Mouse (Mus musculus) kidney, postnatal 36 days (tissue): ENCODE measurements around the gene Osbpl2.

Source experiments
- DNase-seq, 2 experiments: peaks; one replicate each; pipeline ENCODE4 v3.0.0; 2021 to 2022; ENCODE audit warnings: mixed read lengths in 2 of 2

Osbpl2 gene

DNA sequence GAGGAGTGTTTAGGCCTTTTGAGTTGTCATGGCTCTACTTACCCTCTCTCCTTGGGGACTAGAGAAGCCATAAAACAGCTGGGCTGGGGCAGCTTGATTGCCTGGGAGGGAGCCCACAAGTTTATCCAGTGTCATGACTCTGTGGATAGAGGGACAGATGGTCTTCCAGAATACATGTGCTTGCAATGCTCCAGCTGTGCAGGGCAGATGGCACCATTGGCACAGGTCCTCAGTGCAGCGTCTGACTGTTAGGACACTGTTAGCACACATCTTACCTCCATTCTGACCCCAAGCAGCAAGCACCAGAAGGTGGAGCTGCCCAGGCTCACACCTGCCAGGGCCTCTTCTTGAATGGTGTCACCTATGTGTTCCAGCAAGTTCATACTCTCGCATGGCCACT, 46.7 kb downstream of the Osbpl2 start:
- no peak for DNase-seq

DNA sequence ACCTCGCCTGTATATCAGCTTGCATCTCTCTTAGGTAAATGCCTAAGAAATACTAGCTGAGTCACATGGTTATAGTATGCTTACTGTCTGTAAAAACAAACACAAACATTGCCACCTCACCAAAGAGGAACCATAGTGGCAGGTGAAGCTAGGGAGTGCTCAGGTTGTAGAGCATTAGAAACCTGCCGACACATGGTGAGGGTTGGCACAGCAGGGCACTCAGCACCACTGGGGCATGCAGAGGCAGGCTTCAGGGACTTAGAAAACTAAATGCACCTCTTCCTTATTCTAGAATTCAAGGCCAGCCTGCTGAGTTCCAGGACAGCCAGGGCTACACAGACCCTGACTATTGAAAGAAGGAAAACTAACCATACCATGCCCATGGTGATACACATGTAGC, 47.8 kb downstream of the Osbpl2 start:
- no peak for DNase-seq

DNA sequence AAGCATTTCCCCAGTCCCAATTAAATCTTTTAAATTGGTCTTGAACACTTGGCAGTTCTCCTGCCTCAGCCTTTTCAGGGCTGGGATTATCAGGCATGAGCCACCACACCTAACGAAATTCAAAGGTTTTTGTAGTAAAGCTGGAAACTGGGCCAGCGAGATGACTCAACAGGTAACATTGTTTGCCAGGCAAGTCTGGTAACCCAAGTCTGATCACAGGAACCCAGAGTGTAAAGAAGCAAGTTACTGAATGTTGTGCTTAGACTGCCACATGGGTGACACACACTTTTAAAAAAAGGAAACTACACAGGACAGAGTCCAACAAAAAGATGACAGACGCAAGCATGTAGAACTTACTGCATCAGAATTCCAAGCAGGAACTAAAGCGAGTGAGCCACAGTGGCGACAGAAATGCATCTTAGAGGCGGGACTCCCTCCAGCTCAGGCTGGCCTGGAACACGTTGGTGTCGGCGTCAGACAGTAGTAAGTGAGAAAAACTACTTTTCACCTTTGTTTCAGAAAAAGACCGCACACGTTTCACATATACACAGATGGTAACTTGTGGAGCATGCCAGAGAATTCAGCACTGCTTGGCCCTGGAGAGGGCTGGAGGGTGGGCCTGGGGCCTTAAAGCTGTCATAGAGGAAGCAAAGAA, 51.2 kb downstream of the Osbpl2 start:
- no peak for DNase-seq

DNA sequence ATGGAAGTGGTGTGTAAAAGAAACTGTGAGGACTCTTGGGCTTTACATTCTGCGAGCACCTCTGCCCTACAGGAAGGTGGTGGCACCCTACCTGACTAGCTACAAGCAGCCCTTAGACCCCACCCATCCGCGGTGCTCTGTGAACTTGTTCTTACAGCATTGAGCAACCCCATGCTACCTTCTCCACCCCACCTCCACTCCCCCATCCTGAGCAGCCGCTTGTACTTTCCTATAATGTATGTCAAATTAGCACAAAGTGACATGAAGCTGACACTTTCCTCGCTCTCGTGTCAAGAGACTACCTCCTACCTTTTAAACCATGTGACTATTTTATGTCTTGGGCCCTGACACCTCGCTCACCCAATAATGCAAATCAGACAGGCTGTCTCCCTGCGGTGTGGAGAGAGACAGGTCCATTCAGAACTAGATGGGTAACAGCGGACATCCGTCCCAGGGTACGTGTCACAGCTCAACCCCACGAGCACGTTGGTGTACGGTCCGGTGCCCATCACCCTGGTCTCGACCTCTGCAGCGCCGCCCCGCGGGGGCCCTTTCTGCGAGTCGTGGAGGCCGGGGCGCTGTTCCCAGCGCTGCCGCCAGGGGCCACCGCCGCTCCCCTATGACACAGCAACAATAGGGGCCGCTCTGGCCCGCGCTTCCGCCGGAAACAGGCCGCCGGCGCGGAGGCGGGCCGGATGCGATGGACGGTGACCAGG, 51.9 kb downstream of the Osbpl2 start, which contains the start of gene Adrm1:
Adrm1 (plus strand) TSS at position 680 of the 716 bp plus-strand sequence.
- peak; percentile 97 to 98 for DNase-seq

DNA sequence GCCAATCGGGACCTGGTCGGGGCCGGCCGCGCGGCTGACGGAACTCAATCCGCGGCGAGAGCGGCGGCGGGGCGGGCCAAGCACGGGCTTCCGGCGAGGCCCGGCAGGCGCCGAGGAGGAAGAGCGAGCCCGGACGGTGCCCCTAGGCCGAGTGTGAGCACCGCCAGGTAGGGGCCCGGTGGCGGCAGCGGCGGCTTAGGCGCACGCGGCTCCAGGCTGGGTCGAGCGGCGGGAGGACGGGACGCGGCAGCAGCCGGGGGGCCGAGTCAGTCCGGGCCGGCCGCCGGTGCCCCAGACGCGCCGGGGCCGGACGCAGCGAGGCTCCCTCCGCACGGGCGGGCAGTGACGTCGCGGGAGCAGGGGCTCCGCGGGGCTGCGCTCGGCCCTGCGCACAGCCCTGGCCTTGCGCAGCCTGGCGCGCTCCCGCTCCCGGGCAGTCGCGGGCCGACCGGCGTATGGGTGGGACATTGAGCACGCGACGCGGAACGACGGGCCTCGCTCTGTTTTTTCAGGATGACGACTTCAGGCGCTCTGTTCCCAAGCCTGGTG, 52.5 kb downstream of the Osbpl2 start:
- no peak for DNase-seq

DNA sequence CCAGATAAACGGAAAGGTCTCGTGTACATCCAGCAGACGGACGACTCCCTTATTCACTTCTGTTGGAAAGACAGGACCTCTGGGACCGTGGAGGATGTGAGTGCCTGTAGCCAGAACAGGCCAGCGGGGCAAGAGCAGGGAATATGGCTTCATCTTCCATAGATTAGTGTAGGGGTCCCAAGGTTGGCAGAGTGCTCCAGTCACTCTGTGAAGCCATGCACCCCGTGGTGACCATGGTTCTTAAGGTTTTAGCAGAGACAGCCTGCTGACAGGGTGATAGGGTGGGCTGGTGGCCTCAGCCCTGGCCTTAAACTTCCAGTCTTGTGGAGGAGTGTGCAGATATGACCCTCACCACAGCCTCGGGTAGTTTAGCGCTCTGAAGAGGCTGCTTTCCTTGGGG, 53.0 kb downstream of the Osbpl2 start:
- DNase-seq: peak in 1 of 2 experiments; percentile 9

DNA sequence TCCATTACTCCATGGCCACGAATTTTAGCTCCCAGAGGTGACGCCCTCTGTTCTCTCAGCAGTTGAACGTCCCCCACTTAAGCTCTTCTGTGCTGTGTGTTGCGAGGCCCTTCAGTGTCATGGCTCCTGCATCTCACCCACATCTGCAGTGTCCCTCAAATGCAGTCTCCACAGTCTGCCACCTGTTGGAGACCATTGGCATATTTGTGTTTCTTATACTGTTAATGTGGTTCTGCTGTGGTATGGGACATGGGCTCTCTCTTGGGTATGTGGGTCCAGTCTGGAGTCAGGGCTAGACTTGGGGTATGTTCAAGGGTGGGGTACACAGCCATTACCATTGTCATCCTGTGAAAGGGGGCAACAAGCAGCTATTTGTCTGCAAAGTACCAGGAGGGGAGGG, 54.1 kb downstream of the Osbpl2 start:
- peak in 1 of 2 experiments; percentile 46 for DNase-seq

DNA sequence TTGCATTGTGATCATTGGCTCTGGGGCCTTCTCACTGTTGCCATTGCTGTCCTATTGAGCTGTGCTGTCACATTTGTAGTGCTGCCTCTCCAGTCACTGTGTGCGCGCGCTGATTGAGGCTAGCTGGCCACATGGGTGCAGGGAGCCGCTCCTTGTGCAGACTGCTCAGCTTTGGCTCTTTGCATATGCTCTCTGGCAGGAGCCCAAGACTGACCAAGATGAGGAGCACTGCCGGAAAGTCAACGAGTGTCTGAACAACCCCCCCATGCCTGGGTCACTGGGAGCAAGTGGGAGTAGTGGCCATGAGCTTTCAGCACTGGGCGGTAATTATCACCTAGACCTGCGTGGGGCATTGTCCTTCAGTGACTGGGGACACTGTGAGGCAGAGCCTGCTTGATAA, 54.6 kb downstream of the Osbpl2 start:
- DNase-seq: peak in 1 of 2 experiments; percentile 34

DNA sequence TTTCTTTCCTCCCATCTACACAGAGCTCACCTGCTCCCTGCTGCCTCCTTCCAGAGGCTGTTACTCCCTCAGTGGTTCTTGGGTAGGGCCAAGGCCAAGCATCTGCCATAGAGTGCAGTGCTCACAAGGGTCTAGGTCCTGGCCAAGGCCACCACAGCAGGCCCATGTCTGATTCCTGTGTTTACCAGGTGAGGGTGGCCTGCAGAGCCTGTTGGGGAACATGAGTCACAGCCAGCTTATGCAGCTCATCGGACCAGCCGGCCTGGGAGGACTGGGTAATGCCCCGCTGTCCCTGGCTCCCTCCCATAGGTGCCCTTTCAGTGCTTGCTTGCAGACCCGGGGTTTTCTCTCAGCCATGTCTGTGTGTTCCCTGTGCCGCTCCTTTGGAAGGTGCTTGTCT, 55.0 kb downstream of the Osbpl2 start:
- DNase-seq: no peak

DNA sequence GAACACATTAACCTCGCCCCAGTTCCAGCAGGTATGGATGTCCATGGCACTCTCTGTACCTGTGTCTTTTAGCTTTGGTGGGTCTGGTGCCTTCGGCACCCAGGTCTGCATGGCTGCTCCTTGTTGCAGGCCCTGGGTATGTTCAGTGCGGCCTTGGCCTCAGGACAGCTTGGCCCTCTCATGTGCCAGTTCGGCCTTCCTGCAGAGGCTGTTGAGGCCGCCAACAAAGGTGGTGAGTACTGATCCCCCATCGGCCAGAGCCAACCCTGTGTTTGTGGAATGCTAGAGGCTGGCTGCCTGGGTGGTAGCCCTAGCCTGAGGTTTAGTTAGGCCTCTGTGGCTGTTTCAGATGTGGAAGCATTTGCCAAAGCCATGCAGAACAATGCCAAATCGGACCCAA, 56.6 kb downstream of the Osbpl2 start:
- no peak for DNase-seq

DNA sequence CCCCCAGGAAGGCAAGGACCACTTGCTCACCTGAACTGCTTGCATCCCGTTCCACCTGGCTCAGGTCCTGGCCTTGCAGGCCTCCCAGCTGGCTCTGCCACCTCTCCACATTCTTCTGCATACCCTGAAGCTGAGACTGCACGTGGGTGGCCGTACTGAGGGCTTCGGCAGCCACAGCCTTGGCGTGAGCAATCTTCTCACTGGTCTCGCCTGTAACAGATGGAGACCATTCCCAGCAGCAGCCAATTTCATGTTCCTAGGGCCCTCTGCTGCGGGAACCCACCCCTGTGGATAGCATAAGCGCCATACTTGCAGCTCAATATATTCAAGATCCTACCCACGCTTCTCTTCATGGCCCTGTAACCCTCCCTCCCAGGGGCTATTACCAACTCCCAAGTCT, 62.4 kb downstream of the Osbpl2 start:
- DNase-seq: no peak

DNA sequence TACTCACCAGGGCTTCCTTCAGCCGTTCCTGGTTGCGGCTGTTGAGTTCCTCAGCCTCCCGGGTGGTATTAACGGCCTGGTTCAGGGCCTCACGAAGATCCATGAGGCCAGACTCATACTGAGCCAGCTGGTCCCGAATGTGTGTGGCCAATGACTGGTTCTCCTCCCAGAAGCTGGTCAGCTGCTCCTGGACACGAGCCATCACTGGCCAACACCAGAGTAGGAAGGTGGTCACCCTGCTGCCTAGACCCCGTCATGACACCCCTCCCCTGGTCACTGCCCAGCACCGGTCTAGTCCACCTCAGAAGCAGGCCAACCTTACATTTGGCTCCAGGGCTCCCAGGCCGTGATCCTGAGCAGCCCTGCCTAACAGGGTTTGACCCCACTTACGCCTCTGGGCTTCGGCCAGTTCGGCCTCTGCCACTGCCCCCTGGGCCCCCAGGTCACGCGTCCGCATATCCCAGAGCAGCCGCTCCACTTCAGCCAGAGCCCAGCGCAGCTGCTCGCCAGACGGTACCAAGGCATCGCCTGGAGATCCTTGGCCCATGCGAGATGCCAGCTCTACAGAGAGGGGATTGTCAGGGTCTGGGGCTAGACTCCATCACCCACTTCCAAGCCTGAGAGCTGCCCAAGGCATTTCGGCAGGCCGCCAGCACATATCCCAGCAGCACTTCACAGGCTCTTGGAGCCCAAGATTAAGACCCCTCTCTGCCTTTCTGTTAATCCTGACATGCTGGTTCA, 65.1 kb downstream of the Osbpl2 start:
- no peak for DNase-seq

DNA sequence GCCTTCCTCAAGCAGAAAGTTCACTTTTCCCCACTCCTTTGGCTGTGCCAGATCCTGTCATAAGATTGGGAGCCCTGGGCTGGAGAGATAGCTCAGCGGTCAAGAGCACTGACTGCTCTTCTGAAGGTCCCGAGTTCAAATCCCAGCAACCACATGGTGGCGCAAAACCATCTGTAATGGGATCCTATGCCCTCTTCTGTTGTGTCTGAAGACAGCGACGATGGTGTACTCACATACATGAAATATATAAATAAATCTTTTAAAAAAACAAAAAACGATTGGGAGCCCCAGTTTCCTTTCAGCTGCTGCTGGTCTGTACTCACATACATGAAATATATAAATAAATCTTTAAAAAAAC, 65.6 kb downstream of the Osbpl2 start:
- DNase-seq: peak in 1 of 2 experiments; percentile 44

DNA sequence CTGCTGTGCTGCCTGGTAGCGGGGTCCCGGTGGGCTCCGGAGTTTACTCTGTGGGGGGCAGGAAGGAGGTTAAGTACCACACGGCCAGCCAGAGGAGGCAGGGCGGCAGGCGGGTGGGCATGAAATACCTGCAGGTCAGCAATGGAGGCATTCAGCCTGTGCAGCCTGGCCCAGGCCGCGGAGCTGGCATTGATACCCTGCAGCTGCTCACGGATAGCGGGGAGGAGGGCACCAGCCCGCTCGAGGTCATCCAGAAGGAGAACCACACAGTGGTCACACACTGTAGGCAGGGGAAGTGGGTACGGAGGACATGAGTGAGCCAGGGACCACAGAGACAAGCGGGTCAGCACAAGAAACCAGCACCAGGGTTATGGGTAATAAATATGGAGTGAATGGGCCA, 66.6 kb downstream of the Osbpl2 start:
- DNase-seq: no peak

DNA sequence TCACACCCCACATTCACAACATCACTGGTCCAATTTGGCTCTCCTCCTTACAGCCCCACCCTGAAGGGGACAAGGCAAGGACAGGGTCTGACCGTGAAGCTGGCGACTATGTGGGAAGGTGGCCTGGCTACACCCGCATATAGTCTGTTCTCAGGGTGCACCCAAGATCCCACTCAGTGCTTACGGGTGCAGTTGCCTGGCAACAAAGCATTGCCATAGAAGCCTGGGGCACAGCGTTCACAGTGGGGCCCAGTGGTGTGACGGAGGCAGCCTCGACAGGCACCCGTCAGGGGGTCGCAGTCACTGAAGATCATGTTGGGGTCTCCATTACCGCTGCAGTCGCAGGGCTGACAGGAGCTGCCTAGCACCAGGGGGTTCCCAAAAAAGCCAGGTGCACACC, 68.3 kb downstream of the Osbpl2 start:
- no peak for DNase-seq

DNA sequence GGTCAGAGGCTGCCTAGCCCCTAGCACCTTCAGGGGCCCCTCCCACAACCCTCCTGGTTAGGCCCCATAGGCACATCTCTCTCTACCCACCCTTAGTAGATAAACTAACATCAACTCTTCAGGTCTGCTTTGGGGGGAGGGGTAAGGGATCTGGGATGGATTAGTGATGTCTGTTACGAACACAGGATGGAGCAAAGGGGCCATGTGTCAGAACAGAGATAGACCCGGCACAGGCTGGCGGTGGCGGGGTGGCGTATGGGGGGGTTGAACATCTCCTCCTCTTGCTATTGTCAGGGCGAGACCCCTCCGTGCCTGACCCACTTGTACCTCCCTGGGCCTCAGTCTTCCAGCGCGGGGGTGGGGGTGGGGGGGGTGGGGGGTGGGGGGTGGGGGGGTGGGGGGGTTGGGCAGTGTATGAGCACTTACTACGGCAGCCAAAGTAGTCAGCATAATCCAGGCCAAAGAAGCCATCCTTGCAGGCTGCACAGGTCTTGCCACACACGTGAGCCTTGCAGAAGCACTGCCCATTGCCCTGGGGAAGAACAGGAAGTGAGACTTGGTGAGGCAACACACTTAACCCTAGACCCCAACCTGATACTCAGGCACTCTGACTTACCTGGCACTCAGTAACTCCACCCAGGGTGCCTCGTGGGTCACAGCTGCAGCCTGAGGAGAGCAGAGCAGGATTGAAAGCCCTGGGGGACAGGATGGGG, 77.7 kb downstream of the Osbpl2 start:
- DNase-seq: no peak

DNA sequence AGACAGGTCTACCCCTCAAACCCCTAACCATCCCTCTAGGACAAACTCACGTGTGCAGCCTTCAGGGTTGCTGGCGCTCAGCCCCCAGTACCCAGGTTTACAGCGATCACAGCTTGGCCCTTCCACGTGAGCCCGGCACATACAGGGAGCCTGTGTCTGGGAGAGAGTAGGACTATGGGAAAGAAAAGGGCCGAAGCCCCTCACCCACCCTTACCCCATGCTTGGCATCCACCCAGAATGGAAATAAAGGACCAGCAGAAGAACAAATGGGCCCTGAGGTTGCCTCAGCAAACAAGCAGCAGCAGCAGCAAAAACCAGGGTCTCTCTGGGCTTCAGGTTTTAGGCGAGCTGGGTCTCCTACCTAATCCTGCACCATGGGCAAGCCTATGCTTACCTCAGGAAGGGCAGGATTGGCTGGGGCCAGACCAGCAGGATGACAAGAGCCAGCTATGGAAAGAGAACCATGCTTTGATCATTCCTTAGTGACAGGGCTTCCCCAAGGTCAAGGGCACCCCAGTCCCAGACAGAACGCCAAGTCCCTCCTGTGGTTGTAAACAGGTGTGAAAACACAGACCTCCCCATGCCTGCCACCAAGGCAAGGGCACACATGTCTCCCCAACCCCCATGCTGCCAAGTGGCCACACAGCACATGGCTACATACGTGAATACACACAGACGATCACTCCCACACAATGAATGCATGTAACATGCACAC, 78.4 kb downstream of the Osbpl2 start:
- no peak for DNase-seq

DNA sequence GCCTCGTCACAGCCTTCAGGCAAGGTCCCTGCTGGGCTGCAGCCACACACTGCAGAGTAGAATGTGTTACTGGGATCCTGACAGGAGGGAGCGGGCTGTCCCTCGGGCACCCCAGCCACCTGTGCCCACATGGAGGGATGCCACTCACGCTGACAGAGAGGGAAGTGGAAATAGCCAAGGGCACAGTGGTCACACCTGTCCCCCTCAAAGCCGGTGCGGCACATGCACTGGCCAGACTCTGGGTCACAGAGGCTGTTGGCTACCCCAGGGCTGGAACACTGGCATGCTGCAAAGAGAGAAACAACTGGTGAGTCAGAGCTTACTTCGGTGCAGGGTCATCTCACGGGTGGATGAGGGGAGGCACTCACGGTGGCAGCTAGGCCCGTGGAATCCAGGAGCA, 79.7 kb downstream of the Osbpl2 start:
- no peak for DNase-seq

DNA sequence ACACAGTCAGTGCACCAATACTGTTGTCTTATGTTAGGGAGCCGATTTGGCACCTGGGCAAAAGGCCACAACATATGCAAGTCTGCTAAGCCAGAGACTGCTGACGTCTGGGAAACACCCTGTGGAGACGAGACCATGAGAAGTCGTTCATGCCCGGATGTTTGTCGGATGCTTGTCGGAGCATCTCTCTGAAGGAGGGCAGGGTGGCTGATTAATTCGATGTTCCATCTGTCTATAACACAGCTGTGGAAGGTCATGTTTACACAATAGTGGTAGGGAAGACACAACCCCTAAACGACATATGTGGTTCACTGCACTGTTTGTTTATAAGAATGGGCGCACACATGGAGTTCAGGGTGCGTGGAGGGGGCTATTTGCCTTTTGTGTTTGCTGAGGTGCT, 81.6 kb downstream of the Osbpl2 start:
- no peak for DNase-seq

DNA sequence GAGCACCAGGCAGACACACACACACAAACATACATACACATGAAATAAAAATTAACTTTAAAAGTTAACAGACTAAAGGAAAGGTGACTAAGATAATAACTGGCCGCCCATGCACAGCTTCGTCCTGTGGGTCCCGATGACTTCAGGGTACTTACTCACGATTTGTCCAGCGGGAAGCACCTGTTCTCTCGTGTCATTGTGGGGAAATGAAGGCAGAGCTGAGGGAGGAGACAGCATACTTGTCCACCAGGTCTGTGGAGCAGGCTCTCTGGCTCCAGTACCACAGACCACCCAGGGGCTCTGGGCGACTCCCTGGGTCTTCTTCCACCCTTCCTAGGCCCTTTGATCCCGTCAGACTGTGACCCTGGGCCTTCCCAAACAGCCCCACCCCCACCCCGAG, 82.2 kb downstream of the Osbpl2 start:
- DNase-seq: no peak

DNA sequence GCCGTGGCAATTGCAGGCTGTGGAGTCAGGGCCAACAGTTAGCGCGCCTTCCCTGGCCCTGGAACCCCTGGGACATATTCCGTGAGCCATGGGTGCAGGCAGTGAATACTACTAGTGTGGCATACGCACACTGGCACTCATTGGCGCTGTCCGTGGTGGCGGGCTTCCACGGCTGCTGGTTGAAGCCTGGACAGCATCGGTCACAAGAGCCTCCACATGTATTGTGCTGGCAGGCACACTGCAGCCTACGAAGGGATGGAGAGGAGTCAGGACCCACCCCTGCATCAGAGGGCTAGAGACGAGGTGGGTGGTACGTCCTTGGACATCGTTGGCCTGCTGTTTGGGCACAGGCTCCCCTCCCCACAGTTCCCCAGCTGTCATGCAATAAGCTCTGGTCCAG, 83.2 kb downstream of the Osbpl2 start:
- no peak for DNase-seq

DNA sequence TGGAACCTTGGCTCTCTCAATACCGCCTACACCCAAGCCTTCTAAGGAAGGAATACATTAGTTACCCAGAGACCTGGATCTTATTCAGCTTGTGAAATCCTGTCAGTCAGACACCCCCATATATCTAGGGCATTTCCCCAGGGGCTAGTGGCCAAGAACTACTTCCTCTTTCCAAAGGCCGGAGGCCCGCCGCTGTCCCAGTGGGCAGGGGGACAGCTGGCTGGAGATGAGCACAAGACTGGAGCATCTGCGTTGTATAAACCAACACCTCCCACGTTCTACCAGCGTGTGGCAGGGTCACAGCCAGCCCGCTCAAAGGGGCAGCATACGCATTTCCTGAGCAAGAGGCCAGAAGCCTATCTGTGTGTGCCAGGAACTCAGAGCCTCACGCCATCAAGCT, 83.7 kb downstream of the Osbpl2 start:
- no peak for DNase-seq
